Mouse (Mus musculus): ENCODE results near the gene Erc1.

The Erc1 gene

DNA sequence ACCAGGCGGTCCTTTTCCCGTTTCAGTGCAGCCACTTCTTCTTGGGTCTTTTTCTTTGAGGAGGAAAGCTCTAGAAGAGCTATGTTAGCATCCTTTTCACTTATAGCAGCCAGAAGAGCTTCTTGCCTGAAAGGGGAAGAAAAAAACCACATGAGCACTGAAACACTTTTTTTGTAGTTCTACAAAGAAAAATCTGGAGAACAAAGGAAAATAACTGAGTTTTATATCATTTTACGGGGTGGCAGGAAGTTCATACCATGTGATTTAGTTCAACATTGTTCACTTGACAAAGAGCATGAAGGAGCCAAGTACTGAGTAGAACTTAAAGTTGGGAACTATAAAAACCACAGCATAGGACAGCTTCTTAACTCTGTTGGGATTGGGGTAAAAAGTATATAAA, 217.3 kb downstream of the Erc1 start:
- ATAC-seq (ENCODE audit: insufficient number of reproducible peaks, low FRiP score, low TSS enrichment): no peak

DNA sequence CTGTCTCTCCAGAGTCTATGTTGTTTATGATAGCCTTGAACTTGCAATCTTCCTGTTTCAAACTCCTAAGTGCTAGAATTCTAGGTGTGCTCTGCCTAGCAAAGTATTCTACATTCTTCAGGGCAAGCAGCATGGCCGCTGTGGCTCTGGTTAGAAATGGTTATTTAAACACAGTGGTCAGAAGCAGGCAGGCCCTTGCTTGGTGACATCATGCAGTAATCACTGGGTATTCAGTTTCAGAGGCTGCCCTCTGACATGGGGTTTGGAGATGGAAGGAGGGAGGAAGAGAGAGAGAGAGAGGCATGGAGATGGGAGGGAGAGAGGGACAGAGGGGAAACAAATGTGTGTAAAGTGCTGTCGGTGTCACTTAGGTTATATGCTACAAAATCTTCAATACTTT, 246.6 kb downstream of the Erc1 start:
- ATAC-seq (ENCODE audit: insufficient number of reproducible peaks, low FRiP score, low TSS enrichment): no peak

DNA sequence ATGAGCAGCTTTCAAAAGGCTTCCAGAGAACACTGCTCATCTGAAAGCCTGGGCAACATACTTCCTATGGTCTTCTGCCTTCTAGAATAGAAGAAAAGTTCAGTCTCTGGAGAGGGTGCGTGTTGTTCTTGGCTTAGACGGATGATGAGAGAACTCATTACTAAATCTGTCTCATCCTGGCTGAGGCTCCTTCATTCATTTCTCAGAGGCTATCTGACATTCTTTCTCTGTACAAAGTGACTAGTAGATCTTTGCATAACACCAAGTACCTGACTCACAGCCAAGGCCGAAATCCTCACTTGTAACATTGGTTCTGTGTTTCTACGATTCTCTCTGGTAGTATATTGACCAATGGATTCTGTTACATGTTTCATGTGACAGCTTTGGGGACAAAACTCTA, 252.5 kb downstream of the Erc1 start:
- no peak for ATAC-seq (ENCODE audit: insufficient number of reproducible peaks, low FRiP score, low TSS enrichment)

DNA sequence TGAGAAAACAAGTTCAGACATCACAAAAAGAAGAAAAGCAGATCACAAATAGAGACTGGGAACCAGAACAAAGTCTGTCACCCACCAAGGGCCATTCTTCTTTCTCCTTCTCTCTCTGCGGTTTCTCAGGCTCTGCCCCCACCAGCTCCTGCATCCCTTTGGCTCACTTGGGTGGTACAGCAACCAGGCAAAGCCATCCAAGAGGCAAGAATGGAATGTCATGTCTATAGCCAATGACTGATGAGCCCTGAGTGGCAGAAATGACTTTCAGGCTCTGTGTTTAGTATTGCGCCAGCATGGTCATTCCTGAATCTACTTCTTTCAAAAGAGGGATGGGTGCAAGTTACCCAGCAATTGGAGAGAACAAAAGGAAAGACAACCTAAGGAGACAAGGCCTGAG, 257.1 kb downstream of the Erc1 start:
- ATAC-seq (ENCODE audit: insufficient number of reproducible peaks, low FRiP score, low TSS enrichment): no peak

DNA sequence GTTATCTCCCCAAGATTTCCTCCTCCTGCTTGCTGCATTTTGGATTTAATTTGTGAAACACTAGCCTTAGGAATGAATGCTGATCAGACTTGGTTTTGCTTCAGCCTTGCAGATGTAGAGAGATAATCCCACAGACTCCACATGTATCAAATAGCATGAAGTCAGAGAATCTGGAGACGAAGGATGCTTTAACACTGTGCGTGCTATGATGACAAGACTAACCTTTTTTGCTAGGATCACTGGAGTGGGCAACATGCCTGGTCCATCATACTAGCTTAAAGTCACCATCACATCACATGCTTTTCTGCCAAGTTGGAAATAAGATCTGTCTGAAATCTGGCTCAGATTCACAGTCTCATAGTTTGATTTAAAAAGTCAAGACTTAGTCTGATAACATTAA, 260.1 kb downstream of the Erc1 start:
- ATAC-seq (ENCODE audit: insufficient number of reproducible peaks, low FRiP score, low TSS enrichment): no peak

DNA sequence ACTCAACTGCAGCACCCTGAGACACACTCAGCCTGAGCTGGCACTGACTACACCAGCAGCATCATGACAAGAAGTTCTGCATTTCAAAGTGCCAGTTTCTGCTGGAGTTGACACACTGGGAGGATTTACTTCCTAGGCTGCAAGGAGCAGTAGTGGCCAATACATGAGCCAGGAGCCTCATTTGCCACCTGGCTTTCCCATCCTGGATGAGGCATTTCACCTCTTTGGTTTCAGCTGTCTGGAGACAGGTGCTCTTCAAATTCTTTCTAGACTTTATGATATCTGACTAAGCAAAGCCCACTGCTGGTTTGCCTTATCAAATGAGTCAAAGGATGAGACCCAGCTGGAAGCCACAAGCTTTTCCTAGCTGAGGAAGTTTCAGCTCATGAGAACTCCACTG, 260.5 kb downstream of the Erc1 start:
- ATAC-seq (ENCODE audit: insufficient number of reproducible peaks, low FRiP score, low TSS enrichment): no peak

DNA sequence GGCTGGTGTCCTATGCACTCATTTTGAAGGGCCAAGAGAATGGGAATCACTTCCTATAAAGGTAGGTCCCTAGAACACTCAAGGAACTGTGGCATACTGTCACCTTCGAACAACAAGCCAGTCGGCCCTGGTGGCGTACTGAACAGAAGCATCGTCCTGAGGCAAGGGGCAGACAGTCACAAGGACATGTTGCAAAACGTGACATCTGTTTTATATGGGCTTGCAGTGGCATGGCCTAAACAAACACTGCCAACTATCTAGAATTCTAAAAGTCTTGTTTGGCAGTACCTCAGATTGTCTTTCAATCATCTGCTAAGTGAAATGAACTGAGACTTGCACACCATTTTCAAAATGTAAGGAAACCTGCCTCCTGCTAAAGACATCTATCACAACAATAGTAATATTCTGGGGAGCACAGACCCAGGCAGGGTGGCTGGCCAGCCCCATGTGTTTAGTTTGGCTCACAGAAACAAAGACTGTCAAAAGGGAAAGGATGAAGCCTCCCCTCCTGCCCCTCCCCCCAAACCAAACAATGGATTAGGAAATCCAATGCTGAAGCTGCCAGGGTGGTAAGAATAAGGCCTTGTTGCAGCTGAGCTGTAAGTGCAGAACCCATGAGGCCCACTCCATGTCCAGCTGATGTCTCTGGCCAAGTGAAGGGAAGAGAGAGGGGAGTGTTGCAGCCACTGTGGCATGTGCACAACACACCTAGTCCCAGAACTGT, 262.2 kb downstream of the Erc1 start:
- ATAC-seq (ENCODE audit: insufficient number of reproducible peaks, low FRiP score, low TSS enrichment): no peak

DNA sequence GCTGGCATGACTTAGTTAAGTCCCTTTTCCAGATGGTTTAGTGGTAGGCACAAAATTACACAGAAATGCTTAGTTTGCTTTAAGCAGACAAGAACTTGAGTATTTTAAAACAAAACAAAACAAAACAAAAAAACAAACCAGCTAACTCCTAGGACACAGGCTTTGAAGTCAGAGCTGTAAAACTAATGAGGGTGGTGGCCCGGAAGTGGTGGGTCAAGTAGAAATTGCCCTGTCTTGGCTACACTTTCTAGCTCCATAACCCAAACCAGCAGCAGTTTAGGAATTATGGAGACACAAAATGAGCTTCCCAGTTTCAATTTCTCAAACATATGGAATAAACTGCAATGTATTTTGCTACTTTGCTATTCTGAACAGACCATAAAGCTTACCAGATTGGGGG, 263.9 kb downstream of the Erc1 start:
- no peak for ATAC-seq (ENCODE audit: insufficient number of reproducible peaks, low FRiP score, low TSS enrichment)

DNA sequence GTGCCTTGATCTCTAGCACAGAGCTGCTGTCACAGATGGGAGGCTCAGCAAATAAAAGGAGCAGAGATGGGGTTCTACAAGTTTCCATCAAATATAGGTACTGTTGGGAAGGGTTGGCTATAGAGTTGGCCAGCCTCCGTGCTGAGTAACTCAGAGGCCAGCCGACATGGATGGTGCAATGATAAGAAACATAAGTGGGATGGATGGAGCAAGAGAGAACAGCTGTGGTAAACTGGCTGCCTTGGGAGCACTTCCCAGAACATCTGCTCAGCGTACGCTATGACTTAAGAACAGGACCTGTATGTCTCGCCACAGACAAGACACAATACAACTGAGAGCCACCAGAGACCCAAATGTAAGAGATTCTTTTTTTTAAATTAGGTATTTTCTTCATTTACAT, 264.8 kb downstream of the Erc1 start:
- no peak for ATAC-seq (ENCODE audit: insufficient number of reproducible peaks, low FRiP score, low TSS enrichment)

DNA sequence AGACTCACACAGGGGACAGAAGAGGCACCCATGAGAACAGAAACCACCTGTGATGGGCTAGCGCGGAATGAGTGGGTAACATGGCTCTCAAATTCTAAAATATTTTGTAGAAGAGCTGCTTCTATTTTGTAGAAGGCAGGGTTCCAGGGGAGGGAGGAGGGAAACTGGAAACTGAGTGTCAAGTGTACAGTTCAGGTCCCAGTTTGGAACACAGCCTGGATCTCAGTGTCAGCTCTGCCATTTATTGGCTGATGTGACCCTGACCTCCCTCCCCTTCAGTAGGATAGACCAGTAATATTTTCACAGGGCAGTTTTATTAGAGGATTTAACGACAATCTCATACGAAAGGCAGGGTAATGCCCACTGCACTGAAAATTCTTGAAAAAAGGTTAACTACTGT, 271.3 kb downstream of the Erc1 start:
- no peak for ATAC-seq (ENCODE audit: insufficient number of reproducible peaks, low FRiP score, low TSS enrichment)

DNA sequence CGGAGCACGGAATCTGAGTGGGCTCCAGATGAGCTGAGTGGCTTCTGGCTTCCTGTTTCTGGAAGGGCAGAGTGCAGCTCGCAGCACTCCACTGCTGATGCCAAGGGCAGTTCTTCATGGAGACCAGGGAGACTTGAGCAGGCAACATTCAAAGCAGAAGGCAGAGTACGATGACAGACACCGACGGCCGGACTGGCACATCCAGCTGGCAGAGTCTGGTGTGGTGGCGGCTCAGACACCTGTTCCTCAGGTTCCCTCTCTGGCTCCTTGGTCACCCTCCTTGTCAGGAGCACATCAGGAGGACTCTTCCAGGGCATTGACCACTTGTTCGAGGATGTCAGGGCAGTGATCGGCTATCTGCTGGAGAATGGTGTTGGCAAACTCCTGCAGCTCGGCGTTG, 272.6 kb downstream of the Erc1 start:
- ATAC-seq (ENCODE audit: insufficient number of reproducible peaks, low FRiP score, low TSS enrichment): 0 out of 2 replicates have a peak, but pooled peaks have one; percentile 4

DNA sequence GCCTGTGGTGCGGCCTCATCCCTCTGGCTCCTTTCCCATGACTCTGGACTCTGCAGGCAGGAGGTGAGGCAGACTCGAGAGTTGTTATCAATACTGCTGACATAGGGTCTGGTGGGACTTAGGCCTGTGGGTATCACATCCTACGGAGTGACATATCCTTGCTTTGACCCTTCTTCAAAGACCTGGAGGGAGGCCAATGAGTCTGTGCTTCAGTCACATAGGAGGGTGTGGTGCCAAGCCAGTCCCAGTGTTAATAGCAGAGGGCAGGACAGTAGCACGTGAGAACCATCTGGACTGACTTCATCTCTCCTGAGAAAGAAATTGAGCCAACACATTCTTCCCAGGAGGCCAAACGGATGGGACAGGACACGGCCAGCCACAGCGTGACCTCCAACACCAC, 275.7 kb downstream of the Erc1 start:
- ATAC-seq (ENCODE audit: insufficient number of reproducible peaks, low FRiP score, low TSS enrichment): no peak

DNA sequence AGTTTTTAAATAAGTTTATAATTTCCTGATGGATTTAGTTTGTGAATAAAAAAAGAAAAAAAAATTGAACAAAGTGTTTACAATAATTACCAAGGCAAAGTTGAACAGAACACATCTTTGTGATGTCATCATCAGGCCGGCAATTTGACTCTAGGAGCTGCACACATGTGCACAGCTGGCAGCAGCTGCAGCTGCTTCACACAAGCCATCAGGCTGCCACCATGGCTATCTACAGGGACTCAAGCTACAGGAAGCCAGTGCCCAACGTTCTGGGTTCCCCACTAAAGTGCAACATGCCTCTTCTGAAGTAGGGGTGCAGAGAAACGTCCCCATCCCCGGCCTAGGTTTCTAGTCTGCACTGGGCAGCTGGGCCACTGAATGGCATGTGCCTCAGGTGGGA, 277.2 kb downstream of the Erc1 start:
- no peak for ATAC-seq (ENCODE audit: insufficient number of reproducible peaks, low FRiP score, low TSS enrichment)

DNA sequence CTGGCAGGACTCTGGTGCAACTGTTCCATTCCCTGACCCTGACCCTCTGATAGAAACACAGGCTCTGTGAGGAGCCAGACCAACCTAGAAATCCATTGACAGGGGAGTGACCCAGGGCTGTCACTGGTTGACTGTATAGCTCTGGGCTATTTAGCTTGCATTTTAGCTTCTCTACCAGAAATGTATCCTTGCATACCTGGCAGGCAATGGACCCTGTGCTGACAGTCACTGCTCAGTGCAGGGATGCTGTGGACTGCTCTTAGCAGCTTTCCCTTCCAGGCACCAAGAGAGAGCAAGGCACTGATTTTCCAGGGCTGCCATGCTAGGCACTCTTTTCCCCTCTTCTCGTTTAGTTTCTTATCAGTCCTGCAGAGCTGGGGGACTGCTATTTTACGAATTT, 279.6 kb downstream of the Erc1 start:
- ATAC-seq (ENCODE audit: insufficient number of reproducible peaks, low FRiP score, low TSS enrichment): no peak

DNA sequence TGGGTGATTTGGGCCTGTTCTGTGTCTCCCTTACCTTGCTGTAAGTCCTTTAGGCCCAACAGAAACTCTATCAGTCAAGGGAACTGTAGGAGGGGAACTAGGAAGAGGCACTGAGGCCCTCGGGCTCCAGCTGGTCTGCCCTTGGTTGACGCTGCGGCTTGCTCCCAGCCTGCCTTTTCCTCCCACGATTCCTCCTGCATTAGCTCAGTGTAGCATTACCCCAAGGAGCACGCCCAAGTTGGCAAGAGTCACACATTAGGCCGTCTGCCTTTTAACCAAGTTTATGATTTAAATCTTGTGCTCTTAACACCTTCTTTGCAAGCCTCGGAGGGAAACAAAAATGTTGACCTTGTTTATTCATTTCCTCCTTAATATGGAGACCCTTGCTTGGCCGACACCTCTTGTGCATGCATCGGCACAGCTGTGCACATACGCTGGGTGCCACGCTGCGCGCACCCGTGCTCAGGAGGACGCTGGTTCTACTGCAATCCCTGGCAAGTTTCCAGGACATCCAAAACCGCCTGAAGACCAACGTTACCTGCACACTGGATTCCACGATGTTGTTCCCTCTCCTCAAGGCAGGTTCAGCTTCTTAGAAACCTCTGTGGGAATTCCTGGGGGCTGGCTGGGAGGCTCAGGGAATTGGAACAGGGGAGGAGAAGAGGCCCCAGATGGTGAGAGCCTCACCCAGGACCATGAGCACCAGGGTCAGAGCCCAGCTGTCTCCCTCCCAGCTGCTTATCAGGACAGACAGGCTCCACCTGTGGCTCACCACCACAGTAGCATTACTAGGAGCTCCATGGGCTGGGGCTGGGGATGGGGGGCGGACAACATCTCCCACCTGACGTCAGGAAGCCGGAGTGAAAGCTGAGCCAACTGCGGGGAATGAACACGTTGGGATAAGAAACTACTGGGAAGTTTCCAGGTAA, 282.3 kb downstream of the Erc1 start:
- no peak for ATAC-seq (ENCODE audit: insufficient number of reproducible peaks, low FRiP score, low TSS enrichment)

DNA sequence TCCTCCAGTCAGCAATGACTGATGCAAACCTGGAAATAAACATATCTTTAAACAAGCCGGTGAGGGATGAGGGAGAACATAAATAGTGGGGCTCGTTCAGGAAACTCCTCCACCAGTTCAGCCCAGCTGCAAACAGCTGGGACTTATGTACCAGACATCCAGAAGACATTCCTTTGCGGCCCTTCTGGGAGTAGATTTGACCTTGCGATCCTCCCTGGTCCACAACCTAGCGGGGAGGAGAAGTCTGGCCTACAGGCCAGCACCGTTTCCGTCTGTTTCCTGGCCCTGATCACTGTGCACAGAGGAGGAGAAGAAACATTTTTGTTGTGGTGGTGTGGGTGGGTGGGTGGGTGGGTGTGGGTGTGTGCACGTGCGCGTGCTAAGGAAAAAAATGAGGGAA, 285.4 kb downstream of the Erc1 start:
- no peak for ATAC-seq (ENCODE audit: insufficient number of reproducible peaks, low FRiP score, low TSS enrichment)

DNA sequence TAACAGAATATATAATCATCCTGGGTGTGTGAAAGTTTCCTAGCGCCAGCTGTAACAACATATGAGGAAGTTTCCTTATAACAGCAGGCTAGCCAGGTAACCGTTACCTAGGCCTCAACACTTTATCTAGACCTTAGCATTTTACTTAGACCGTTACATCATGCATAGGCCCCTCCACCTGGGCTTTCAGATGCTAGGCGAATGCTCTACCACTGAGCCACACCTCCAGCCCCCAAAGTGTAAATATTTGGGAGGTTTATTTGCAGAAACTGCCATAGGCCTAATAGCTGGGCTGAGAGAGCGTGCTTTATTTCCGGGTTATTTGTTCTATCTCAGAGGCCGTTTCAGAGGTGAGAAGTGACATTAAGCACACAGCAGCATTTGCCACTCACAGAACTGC, 289.1 kb downstream of the Erc1 start:
- no peak for ATAC-seq (ENCODE audit: insufficient number of reproducible peaks, low FRiP score, low TSS enrichment)

DNA sequence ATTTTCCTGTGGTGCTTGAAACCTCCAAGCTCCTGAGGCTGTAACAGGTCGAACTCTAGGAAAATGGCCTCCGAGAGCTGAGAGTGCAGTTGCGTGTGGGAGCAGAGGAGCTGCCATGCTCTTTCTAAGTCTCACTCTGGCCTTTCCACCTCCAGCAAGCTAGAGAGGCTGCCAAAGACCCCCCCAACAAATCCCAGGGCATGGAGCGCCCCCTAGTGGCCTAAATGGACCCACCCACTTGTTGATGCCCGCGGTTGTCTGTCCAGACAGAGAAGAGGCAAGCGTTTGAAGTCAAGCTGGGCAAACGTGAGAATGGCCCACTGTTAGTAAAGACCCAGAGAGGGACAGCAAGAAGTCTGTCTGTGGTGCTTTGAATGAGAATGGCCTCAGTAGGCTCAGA, 293.5 kb downstream of the Erc1 start:
- ATAC-seq (ENCODE audit: insufficient number of reproducible peaks, low FRiP score, low TSS enrichment): no peak

DNA sequence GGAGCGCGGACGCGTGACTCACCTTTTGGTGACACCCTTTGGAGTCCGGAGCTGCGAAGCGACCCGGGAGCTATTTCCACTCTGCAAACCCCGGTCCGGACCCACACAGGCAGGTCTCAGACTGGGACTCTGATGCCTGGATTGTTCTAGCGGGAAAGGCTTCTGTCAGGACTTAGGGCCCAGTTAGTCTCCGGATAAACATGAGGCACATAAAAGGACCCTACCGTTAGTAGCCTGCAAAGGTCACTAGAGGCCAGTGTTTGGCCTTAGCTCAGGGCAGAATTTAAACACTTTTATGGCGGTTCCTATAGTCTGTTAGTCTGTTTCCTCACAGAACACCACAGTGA, 303.5 kb downstream of the Erc1 start:
- no peak for ATAC-seq (ENCODE audit: insufficient number of reproducible peaks, low FRiP score, low TSS enrichment)

DNA sequence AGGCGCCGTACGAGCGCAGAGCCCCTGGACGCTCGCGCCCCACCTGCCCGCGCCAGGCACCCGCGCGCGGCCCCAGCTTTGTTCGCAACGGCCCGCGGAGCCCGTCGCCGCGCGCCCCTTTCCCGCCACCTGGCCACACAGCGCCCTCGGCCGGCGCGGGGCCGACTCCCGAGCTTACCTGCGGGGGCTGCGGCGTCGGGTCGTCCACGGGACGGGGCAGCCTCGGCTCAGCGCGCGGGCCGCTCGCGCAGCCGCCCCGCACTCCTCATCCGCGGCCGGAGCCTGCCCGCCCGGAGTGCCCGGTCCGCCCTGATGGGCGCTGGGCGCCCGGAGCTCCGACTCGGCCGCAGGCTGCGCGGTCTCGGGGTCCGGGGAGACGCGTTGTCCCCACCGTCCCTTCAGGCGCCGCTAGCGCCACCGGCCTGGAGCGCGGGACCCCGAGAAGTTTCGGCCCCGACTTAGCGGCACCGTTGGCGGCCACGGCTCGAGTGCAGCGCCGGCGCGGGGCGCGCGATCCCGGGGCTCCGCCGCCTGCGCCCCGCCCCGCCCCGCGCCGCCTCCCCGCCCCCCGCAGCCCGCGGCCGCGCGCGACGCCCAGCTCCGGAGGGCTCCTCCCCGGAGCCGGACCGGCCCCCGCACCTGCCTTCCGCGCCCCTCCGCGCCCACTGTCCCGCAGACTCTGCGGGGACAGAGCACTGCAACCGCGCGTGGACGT, 304.0 kb downstream of the Erc1 start, which contains the start of gene Wnt5b:
Wnt5b (minus strand) TSS at position 545 of the 715 bp plus-strand sequence.
- peak; percentile 36; the same call in 1 of the 2 replicates for ATAC-seq (ENCODE audit: insufficient number of reproducible peaks, low FRiP score, low TSS enrichment)

DNA sequence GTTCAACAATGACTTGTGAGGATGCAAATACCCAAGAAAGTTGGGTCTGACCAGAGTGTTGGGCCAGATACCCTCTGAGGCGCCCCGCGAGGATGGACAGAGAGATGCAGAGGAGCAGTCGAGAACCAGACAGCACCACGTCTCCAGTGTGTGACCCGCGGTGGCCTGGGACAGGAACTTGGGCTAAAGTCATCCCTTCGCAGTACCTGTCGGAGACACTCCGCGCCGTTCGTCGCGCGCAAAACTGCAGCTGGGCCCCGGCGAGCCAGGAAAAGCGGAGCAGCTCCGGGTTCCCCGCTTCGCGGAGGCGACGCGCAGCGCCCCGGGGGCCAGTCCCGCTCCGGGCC, 304.5 kb downstream of the Erc1 start:
- ATAC-seq (ENCODE audit: insufficient number of reproducible peaks, low FRiP score, low TSS enrichment): no peak
